Mouse (Mus musculus): ENCODE measurements around the gene Olfr224. TPM values are rescaled to one million over a fixed set of nuclear protein-coding genes. Genes with fewer than 3 reads are reported as not detected.
A peak's percentile ranks its signal among the peaks of the same experiment; 100 is the strongest.

Gene Olfr224
- polyA plus RNA-seq, 1 experiment = not detected

DNA sequence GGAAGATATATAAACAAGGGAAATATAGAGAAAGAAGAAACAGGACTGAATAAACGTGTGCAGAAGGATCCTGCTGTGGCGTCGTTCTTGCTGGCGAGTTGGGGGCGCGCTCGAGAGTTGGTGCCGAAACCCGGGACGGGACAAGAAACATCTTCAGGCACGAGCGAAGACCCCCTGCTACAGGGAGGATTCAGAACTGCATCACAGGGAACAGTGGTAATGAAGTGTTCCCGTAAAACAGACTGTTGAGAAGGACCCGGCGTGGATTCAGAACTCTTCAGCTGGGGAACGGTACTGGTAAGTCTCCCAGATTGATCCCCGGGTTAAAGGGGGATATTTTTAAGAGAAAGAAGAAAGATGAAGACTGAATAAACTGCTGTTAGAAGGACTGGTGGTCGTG, 51.4 kb downstream of the Olfr224 start:
- DNase-seq (ENCODE audit: low spot score) = peak; percentile 87

Other genes starting within 250 kb of the Olfr224 start
- 43.2 and 48.6 TPM in 2 replicates for gene Zfp672, start 240.2 kb downstream of the Olfr224 start, polyA plus RNA-seq (2012; rRNA removed)
- 22.0 and 23.9 TPM in 2 replicates for gene Sh3bp5l, start 239.8 kb downstream of the Olfr224 start, polyA plus RNA-seq (2012; rRNA removed)
- gene Lypd8, start 191.5 kb downstream of the Olfr224 start, polyA plus RNA-seq (2012; rRNA removed) = 1.8 TPM in 2 replicates
- gene 1810065E05Rik, start 149.4 kb downstream of the Olfr224 start, polyA plus RNA-seq (2012; rRNA removed) = 0.07 TPM in 1 of 2 replicates, not detected in the other
- gene Gm12253, start 138.0 kb downstream of the Olfr224 start, polyA plus RNA-seq (2012; rRNA removed) = not detected in 2 replicates
- not detected in 2 replicates for gene Lypd9, start 117.6 kb downstream of the Olfr224 start, polyA plus RNA-seq (2012; rRNA removed)
- not detected in 2 replicates for gene Olfr30, start 108.3 kb downstream of the Olfr224 start, polyA plus RNA-seq (2012; rRNA removed)
- not detected in 2 replicates for gene Olfr332, start 78.0 kb downstream of the Olfr224 start, polyA plus RNA-seq (2012; rRNA removed)
- gene Olfr331, start 68.0 kb downstream of the Olfr224 start, polyA plus RNA-seq (2012; rRNA removed) = not detected in 2 replicates
- not detected in 2 replicates for gene Olfr330, start 35.7 kb downstream of the Olfr224 start, polyA plus RNA-seq (2012; rRNA removed)
- not detected in 2 replicates for gene Olfr329-ps, start 24.1 kb downstream of the Olfr224 start, polyA plus RNA-seq (2012; rRNA removed)
- gene Olfr328, start 14.9 kb downstream of the Olfr224 start, polyA plus RNA-seq (2012; rRNA removed) = not detected in 2 replicates
- not detected in 2 replicates for gene Olfr325, start 7.2 kb upstream of the Olfr224 start, polyA plus RNA-seq (2012; rRNA removed)
- gene Olfr324, start 24.6 kb upstream of the Olfr224 start, polyA plus RNA-seq (2012; rRNA removed) = not detected in 2 replicates
- gene 2210407C18Rik, start 45.5 kb upstream of the Olfr224 start, polyA plus RNA-seq (2012; rRNA removed) = not detected in 2 replicates
- not detected in 2 replicates for gene Olfr323, start 59.9 kb upstream of the Olfr224 start, polyA plus RNA-seq (2012; rRNA removed)
- gene Trim58, start 69.9 kb upstream of the Olfr224 start, polyA plus RNA-seq (2012; rRNA removed) = not detected in 2 replicates
- gene Olfr322, start 88.2 kb upstream of the Olfr224 start, polyA plus RNA-seq (2012; rRNA removed) = not detected in 2 replicates
- gene Olfr320, start 110.5 kb upstream of the Olfr224 start, polyA plus RNA-seq (2012; rRNA removed) = not detected in 2 replicates
- not detected in 2 replicates for gene Olfr319, start 128.6 kb upstream of the Olfr224 start, polyA plus RNA-seq (2012; rRNA removed)
- not detected in 2 replicates for gene Olfr318, start 153.5 kb upstream of the Olfr224 start, polyA plus RNA-seq (2012; rRNA removed)
- gene Olfr317, start 168.7 kb upstream of the Olfr224 start, polyA plus RNA-seq (2012; rRNA removed) = not detected in 2 replicates
- gene Olfr316, start 182.2 kb upstream of the Olfr224 start, polyA plus RNA-seq (2012; rRNA removed) = not detected in 2 replicates
- gene Olfr315, start 202.6 kb upstream of the Olfr224 start, polyA plus RNA-seq (2012; rRNA removed) = not detected in 2 replicates
- not detected in 2 replicates for gene Olfr314, start 212.4 kb upstream of the Olfr224 start, polyA plus RNA-seq (2012; rRNA removed)
- 4.1 and 4.7 TPM in 2 replicates for gene Fam183b, start 231.4 kb upstream of the Olfr224 start, polyA plus RNA-seq (2012; rRNA removed)
- gene Olfr313, start 244.4 kb upstream of the Olfr224 start, polyA plus RNA-seq (2012; rRNA removed) = 0.01 TPM in 1 of 2 replicates, not detected in the other

All from urinary bladder, adult 2 months (tissue).